Mouse (Mus musculus): ENCODE measurements around the gene Mas1.
A peak's percentile ranks its signal among the peaks of the same experiment; 100 is the strongest.

DNA sequence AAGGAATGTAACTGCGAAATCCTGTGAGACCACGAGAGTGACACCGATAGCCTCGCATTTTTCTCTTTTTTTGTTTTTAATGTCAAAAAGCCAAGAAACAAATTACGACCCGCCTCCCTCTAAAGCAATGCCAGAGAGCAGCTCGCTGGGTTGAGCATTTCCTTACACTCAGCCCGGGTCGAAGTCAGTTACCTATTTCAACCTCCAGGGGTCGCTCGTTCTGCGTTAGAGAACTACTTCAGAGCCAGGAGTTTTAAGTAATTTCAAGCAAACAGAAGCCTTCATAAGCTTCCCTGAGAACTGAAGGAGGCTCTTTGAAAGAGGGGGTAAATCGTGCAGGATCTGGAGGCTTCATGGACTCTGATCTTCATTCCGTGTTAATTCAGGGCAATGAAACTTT lies 12.2 kb upstream of the Mas1 start:
- TF ChIP-seq CTCF (IDR thresholded peaks at IDR 0.05; ENCODE audit: low read depth), result peak; percentile 84
- no peak for TF ChIP-seq EP300 (IDR thresholded peaks at IDR 0.05; ENCODE audit: low read depth)

All from liver, postnatal 0 days (tissue).